Mouse (Mus musculus) inflammation-experienced regulatory T-cells (primary cell): ENCODE data around the gene Ube2e3. TPM values are rescaled to one million over a fixed set of nuclear protein-coding genes. Genes with fewer than 3 reads are reported as not detected.

Experiments
- polyA plus RNA-seq, 2 experiments: library from polyadenylated mRNA; unstranded; fragments of 100-300 nt; shearing (Covaris generic); gene quantifications; one replicate each; pipeline ENCODE4 v1.2.1; 2017

Ube2e3 gene
- 10 to 100 TPM; 18.3 to 26.7 TPM for polyA plus RNA-seq

GRCm38 (mm10) chr2:78867726-78868510, at the start of gene Ube2e3:
Gene Ube2e3 (plus strand): TSS chr2:78868124.

